Mouse (Mus musculus) kidney, embryonic 16.5 days (tissue): Measurements from ENCODE around the gene Mrps26. TPM values are rescaled to one million over a fixed set of nuclear protein-coding genes. Genes with fewer than 3 reads are reported as not detected.
A peak's percentile ranks its signal among the peaks of the same experiment; 100 is the strongest.

ENCODE experiments used
- ATAC-seq: fragments of 200-750 bp; cut with Nextera tagmentation; 2 replicates; pipeline ENCODE4 v1.8.0; 2017; ENCODE audit warnings: moderate TSS enrichment; ENCODE audit not compliant: low FRiP score, low TSS enrichment
- H3K27ac ChIP-seq: fragments of 300-500 bp; sonication (generic); 2 replicates; pipeline ENCODE4 v1.5.1; 2014; ENCODE audit warnings: low read length
- H3K27me3 ChIP-seq: fragments of 300-500 bp; sonication (generic); 2 replicates; pipeline ENCODE4 v1.6.1; 2014; ENCODE audit warnings: low read length, control low read depth, mixed read lengths; ENCODE audit not compliant: insufficient read depth
- H3K36me3 ChIP-seq: fragments of 300-500 bp; sonication (generic); 2 replicates; pipeline ENCODE4 v1.6.1; 2014; ENCODE audit warnings: low read length, control low read depth, mixed read lengths; ENCODE audit not compliant: insufficient read depth
- H3K4me1 ChIP-seq: fragments of 300-500 bp; sonication (generic); 2 replicates; pipeline ENCODE4 v1.6.1; 2014; ENCODE audit warnings: low read length, control low read depth, mixed read lengths; ENCODE audit not compliant: insufficient read depth
- H3K4me2 ChIP-seq: fragments of 300-500 bp; sonication (generic); replicated peaks from 2 replicates; pipeline ENCODE4 v1.6.1; 2014; ENCODE audit warnings: low read depth, low read length
- H3K4me3 ChIP-seq: fragments of 300-500 bp; sonication (generic); 2 replicates; pipeline ENCODE4 v1.5.1; 2014; ENCODE audit warnings: mild to moderate bottlenecking, low read length
- H3K9ac ChIP-seq: fragments of 300-500 bp; sonication (generic); replicated peaks from 2 replicates; pipeline ENCODE4 v1.6.1; 2014; ENCODE audit warnings: low read length
- H3K9me3 ChIP-seq: fragments of 300-500 bp; sonication (generic); 2 replicates; pipeline ENCODE4 v1.6.1; 2016; ENCODE audit warnings: low read length, control low read depth
- WGBS: fragments of 180-500 bp; shearing (Covaris S2); extraction: QIAGEN DNeasy Blood & Tissue Kit; methylation state at CpG from one replicate; pipeline ENCODE4 v1.1.7; 2014; 5-methylcytosine and 5-hydroxymethylcytosine counted together
- polyA plus RNA-seq: library from polyadenylated mRNA; unstranded; fragments of >200 nt; fragmentation: Nextera tagmentation; extraction: Ambion mirVana; gene quantifications from 2 replicates; pipeline ENCODE4 v1.2.1, GENCODE M21; 2015

Gene Mrps26
- polyA plus RNA-seq, 1 experiment from 2014 or later: 104 TPM

- H3K9me3 ChIP-seq: no peaks in the 10 kb centered on the region
- no peaks in the 10 kb centered on the region for H3K36me3 ChIP-seq
- no peak within 1 kb of the TSS for H3K4me2 ChIP-seq
- WGBS: 37% methylated on average over 10 of the region's 10 CpGs
- no peak for ATAC-seq
- peaks cover 11% of the 10 kb centered on the region for H3K4me1 ChIP-seq
- H3K27me3 ChIP-seq: peaks cover 51% of the 10 kb centered on the region
- no peak within 1 kb of the TSS for H3K27ac ChIP-seq
- no peak within 1 kb of the TSS for H3K4me3 ChIP-seq
- H3K9ac ChIP-seq: no peak within 1 kb of the TSS
Measured at GRCm38 (mm10) chr2:130582552-130582951, 19.0 kb downstream of the Mrps26 start, which contains the start of gene Avp. TSS of gene Avp (minus strand) at chr2:130582554.

DNA sequence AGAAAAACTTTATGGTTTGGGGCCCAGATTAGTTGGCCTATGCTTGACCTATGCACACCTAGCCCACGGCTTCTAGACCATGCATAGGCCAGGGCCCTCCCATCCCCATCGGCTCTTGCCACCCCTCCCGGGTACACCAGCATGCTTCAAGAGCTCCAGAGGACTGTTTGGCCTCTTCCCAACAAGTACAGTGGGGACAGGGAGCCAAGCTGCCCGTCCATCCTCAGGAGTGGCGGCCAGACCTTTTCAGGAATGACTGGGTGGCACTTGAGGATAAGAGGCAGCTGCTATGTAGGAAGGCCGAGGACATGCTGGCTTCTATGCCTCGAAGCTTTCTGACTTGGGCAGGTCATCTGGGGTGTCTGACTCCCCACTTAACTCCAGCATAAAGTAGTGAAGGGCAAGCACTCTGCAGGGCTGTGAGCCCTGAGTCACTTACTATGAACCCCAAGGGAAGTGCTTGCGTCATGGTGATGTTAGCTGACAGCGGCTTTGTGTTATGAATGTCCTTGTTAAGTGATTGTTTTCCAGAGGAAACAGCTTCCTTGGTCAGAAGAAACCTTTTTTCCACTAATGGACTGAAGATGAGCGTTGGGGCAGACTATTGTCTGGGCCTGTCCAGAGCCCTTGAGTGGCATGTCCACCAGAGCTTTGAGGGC is 20.5 kb downstream of the Mrps26 start:
- ATAC-seq: no peak
- Histone ChIP-seq H3K4me1 (peaks cover 11% of the 10 kb centered on the region), H3K9me3 (no peaks in the 10 kb centered on the region), H3K9ac (no peak overlapping the region), H3K36me3 (no peaks in the 10 kb centered on the region), H3K27ac (no peak overlapping the region), H3K27me3 (peaks cover 37% of the 10 kb centered on the region), H3K4me2 (no peak overlapping the region), H3K4me3 (no peak overlapping the region)
- 76% methylated on average over 10 of the region's 10 CpGs for WGBS

DNA sequence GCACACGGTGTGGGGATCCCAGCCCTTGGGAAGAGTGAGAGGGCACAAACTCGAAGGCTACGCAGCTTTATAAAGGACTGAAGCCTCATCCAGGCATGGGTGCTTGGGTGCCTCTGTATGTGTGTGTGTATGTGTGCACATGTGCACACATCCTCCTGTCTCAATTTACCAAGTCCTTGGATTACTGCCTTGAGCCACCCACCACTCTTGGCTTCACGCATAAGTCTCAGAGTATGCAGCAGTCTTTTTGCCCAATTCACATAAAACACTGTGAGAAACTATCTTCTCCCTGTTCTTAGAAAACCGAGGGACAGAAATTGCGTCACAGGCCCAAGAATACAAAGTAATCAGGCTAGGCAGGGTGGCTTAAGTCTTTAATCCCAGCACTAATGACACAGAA is 22.5 kb downstream of the Mrps26 start:
- H3K27me3 ChIP-seq: peaks cover 17% of the 10 kb centered on the region
- H3K4me3 ChIP-seq: no peak overlapping the region
- no peak for ATAC-seq
- no peak overlapping the region for H3K9ac ChIP-seq
- no peak overlapping the region for H3K4me2 ChIP-seq
- no peaks in the 10 kb centered on the region for H3K9me3 ChIP-seq
- WGBS: 85% methylated on average over 6 of the region's 6 CpGs
- no peak overlapping the region for H3K27ac ChIP-seq
- H3K36me3 ChIP-seq: peaks cover 14% of the 10 kb centered on the region
- peaks cover 2% of the 10 kb centered on the region; the same call in 1 of the 2 replicates for H3K4me1 ChIP-seq

GRCm38 (mm10) chr2:130588373-130588772 is 24.8 kb downstream of the Mrps26 start:
- H3K9me3 ChIP-seq: no peaks in the 10 kb centered on the region
- no peaks in the 10 kb centered on the region for H3K27me3 ChIP-seq
- no peak overlapping the region for H3K9ac ChIP-seq
- H3K4me3 ChIP-seq: no peak overlapping the region
- peaks cover 22% of the 10 kb centered on the region for H3K36me3 ChIP-seq
- ATAC-seq: no peak
- no peak overlapping the region for H3K27ac ChIP-seq
- H3K4me2 ChIP-seq: no peak overlapping the region
- 83% methylated on average over 2 of the region's 2 CpGs for WGBS
- no peaks in the 10 kb centered on the region for H3K4me1 ChIP-seq

- H3K4me2 ChIP-seq: no peak overlapping the region
- H3K9me3 ChIP-seq: no peaks in the 10 kb centered on the region
- H3K9ac ChIP-seq: no peak overlapping the region
- no peaks in the 10 kb centered on the region for H3K27me3 ChIP-seq
- WGBS: 73% methylated on average over 4 of the region's 4 CpGs
- H3K36me3 ChIP-seq: peaks cover 22% of the 10 kb centered on the region
- H3K4me1 ChIP-seq: no peaks in the 10 kb centered on the region
- no peak for ATAC-seq
- H3K27ac ChIP-seq: no peak overlapping the region
- H3K4me3 ChIP-seq: no peak overlapping the region
Measured at GRCm38 (mm10) chr2:130589157-130589556, 25.6 kb downstream of the Mrps26 start.

- no peak overlapping the region for H3K9ac ChIP-seq
- no peak overlapping the region for H3K4me2 ChIP-seq
- H3K4me1 ChIP-seq: no peaks in the 10 kb centered on the region
- no peak overlapping the region for H3K27ac ChIP-seq
- H3K36me3 ChIP-seq: peaks cover 26% of the 10 kb centered on the region
- H3K27me3 ChIP-seq: no peaks in the 10 kb centered on the region
- H3K4me3 ChIP-seq: no peak overlapping the region
- ATAC-seq: no peak
- WGBS: 89% methylated on average over 2 of the region's 2 CpGs
- no peaks in the 10 kb centered on the region for H3K9me3 ChIP-seq
Measured at GRCm38 (mm10) chr2:130589761-130590160, 26.2 kb downstream of the Mrps26 start.

GRCm38 (mm10) chr2:130591016-130591415 is 27.5 kb downstream of the Mrps26 start:
- Histone ChIP-seq H3K36me3 (peaks cover 33% of the 10 kb centered on the region), H3K27me3 (no peaks in the 10 kb centered on the region), H3K27ac (no peak overlapping the region), H3K4me1 (no peaks in the 10 kb centered on the region), H3K4me3 (no peak overlapping the region), H3K9me3 (no peaks in the 10 kb centered on the region), H3K9ac (no peak overlapping the region), H3K4me2 (no peak overlapping the region)
- 95% methylated on average over 2 of the region's 2 CpGs for WGBS
- ATAC-seq: no peak

- Histone ChIP-seq H3K9ac (no peak overlapping the region), H3K4me2 (no peak overlapping the region), H3K27ac (no peak overlapping the region), H3K36me3 (peaks cover 43% of the 10 kb centered on the region), H3K4me1 (no peaks in the 10 kb centered on the region), H3K27me3 (no peaks in the 10 kb centered on the region), H3K4me3 (no peak overlapping the region), H3K9me3 (no peaks in the 10 kb centered on the region)
- ATAC-seq: no peak
- WGBS: 93% methylated on average over 1 of the region's 1 CpGs
Measured at GRCm38 (mm10) chr2:130595596-130595995, 32.1 kb downstream of the Mrps26 start.

GRCm38 (mm10) chr2:130597601-130598010 is 34.1 kb downstream of the Mrps26 start:
- H3K36me3 ChIP-seq: peaks cover 34% of the 10 kb centered on the region; the same call in 1 of the 2 replicates
- ATAC-seq: peak; percentile 27; the same call in 1 of the 2 replicates
- WGBS: 19% methylated on average over 1 of the region's 1 CpGs

GRCm38 (mm10) chr2:130598399-130598798 is 34.9 kb downstream of the Mrps26 start:
- peaks cover 42% of the 10 kb centered on the region for H3K36me3 ChIP-seq

More at GRCm38 (mm10) chr2:130597601-130598010, 34.1 kb downstream of the Mrps26 start:
- no peaks in the 10 kb centered on the region for H3K9me3 ChIP-seq
- H3K27me3 ChIP-seq: no peaks in the 10 kb centered on the region
- H3K9ac ChIP-seq: no peak overlapping the region
- H3K4me2 ChIP-seq: no peak overlapping the region
- H3K4me1 ChIP-seq: no peaks in the 10 kb centered on the region
- no peak overlapping the region for H3K27ac ChIP-seq
- no peak overlapping the region for H3K4me3 ChIP-seq

More at GRCm38 (mm10) chr2:130598399-130598798, 34.9 kb downstream of the Mrps26 start:
- Histone ChIP-seq H3K27me3 (no peaks in the 10 kb centered on the region), H3K9ac (no peak overlapping the region), H3K4me3 (no peak overlapping the region), H3K4me2 (no peak overlapping the region), H3K9me3 (no peaks in the 10 kb centered on the region), H3K4me1 (no peaks in the 10 kb centered on the region), H3K27ac (no peak overlapping the region)
- WGBS: 64% methylated on average over 3 of the region's 3 CpGs
- no peak for ATAC-seq
